Mouse (Mus musculus): ENCODE results near the gene Vsir. TPM values are rescaled to one million over a fixed set of nuclear protein-coding genes. Genes with fewer than 3 reads are reported as not detected.

Vsir gene
- polyA plus RNA-seq, 1 experiment from 2014 or later: 5.5 TPM

DNA sequence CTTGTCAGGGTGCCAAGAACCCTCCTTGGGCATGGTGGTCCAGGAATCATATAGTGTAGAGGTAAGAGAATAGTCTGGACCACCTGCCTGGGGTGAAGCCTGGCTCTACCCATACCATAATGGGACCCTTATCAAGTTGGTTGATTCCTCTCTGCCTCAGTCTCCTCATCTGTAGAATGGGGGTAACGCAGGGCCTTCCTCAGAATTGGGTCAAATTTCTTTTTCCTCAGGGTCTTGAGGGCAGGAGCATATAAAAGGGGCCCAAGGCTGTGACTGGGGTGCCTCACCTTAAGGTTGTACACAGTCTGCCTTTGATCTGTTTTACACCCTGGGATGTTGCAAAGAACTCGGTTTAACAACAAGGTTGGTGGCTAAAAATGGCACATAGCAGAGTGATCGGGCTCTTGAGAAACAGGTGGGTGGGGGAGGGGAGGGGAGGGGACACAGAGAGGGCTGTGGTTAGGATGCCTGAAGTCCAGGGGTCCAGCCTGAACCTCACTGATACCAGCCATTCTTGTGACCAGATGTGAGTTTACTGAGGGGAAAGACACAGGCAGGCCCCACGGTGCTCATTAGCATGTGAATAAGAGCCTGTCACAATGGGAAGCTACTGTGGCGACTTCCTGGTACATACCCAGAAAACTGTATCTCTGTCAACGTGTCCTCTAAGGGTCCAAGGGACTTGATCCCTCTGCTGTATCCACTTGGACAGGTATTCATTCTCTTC, 43.7 kb downstream of the Vsir start:
- Histone ChIP-seq H3K9me3 (replicated peaks) (no peaks in the 10 kb centered on the region), H3K9ac (no peak overlapping the region), H3K4me2 (replicated peaks) (no peak overlapping the region), H3K4me1 (peaks cover 8% of the 10 kb centered on the region; the same call in 1 of the 2 replicates), H3K36me3 (no peaks in the 10 kb centered on the region), H3K4me3 (replicated peaks) (no peak overlapping the region), H3K27ac (replicated peaks) (no peak overlapping the region), H3K27me3 (no peaks in the 10 kb centered on the region)
- ATAC-seq (ENCODE audit: insufficient number of reproducible peaks, low FRiP score, low TSS enrichment, low read depth): no peak
- WGBS: 46% methylated on average over 6 of the region's 6 CpGs

GRCm38 (mm10) chr10:60390904-60391420, 44.3 kb downstream of the Vsir start:
- no peaks in the 10 kb centered on the region for H3K9me3 ChIP-seq (replicated peaks)
- H3K27me3 ChIP-seq: no peaks in the 10 kb centered on the region
- H3K27ac ChIP-seq (replicated peaks): no peak overlapping the region
- no peaks in the 10 kb centered on the region for H3K36me3 ChIP-seq
- WGBS: 68% methylated on average over 5 of the region's 5 CpGs
- H3K9ac ChIP-seq: no peak overlapping the region
- H3K4me2 ChIP-seq (replicated peaks): no peak overlapping the region
- H3K4me3 ChIP-seq (replicated peaks): no peak overlapping the region
- H3K4me1 ChIP-seq: peaks cover 8% of the 10 kb centered on the region; the same call in 1 of the 2 replicates
- no peak for ATAC-seq (ENCODE audit: insufficient number of reproducible peaks, low FRiP score, low TSS enrichment, low read depth)

GRCm38 (mm10) chr10:60391661-60392060, 45.0 kb downstream of the Vsir start:
- H3K9me3 ChIP-seq (replicated peaks): no peaks in the 10 kb centered on the region
- 95% methylated on average over 9 of the region's 9 CpGs for WGBS
- H3K4me2 ChIP-seq (replicated peaks): no peak overlapping the region
- H3K27me3 ChIP-seq: no peaks in the 10 kb centered on the region
- H3K9ac ChIP-seq: no peak overlapping the region
- H3K4me3 ChIP-seq (replicated peaks): no peak overlapping the region
- peaks cover 8% of the 10 kb centered on the region; the same call in 1 of the 2 replicates for H3K4me1 ChIP-seq
- H3K36me3 ChIP-seq: no peaks in the 10 kb centered on the region
- no peak for ATAC-seq (ENCODE audit: insufficient number of reproducible peaks, low FRiP score, low TSS enrichment, low read depth)
- H3K27ac ChIP-seq (replicated peaks): no peak overlapping the region

- Histone ChIP-seq H3K4me3 (replicated peaks) (no peak overlapping the region), H3K36me3 (no peaks in the 10 kb centered on the region)
- WGBS: 76% methylated on average over 7 of the region's 7 CpGs
Observed at GRCm38 (mm10) chr10:60394936-60395335, 48.3 kb downstream of the Vsir start.

DNA sequence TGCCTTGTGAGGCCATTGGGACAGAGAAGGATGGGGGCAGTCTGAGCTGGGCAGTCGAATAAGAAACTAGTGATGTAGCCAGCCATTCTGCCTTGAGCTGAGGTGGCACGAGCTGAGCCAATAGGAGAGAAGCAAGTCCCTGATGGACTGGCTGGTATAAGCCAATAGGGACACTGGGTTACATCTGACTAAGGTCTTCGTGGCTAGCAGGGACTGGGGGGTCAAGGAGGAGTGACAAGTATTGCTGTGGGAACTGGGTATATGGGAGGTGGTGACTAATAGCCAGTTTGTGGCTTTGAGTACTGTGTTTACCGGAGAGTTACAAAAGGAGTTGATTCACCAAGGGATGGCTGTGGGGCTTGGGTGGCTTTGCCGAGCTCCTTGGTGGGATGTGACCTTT, 49.0 kb downstream of the Vsir start:
- Histone ChIP-seq H3K4me2 (replicated peaks) (no peak overlapping the region), H3K9me3 (replicated peaks) (no peaks in the 10 kb centered on the region), H3K27ac (replicated peaks) (no peak overlapping the region), H3K4me3 (replicated peaks) (no peak overlapping the region), H3K27me3 (no peaks in the 10 kb centered on the region), H3K4me1 (0 out of 2 replicates have a peak, but pooled peaks cover 2% of the 10 kb centered on the region), H3K36me3 (no peaks in the 10 kb centered on the region), H3K9ac (no peak overlapping the region)
- 66% methylated on average over 5 of the region's 5 CpGs for WGBS
- ATAC-seq (ENCODE audit: insufficient number of reproducible peaks, low FRiP score, low TSS enrichment, low read depth): no peak

More at GRCm38 (mm10) chr10:60394936-60395335, 48.3 kb downstream of the Vsir start:
- peaks cover 2% of the 10 kb centered on the region; the same call in 1 of the 2 replicates for H3K4me1 ChIP-seq
- no peak for ATAC-seq (ENCODE audit: insufficient number of reproducible peaks, low FRiP score, low TSS enrichment, low read depth)
- H3K4me2 ChIP-seq (replicated peaks): no peak overlapping the region
- H3K27me3 ChIP-seq: no peaks in the 10 kb centered on the region
- no peak overlapping the region for H3K9ac ChIP-seq
- no peaks in the 10 kb centered on the region for H3K9me3 ChIP-seq (replicated peaks)
- H3K27ac ChIP-seq (replicated peaks): no peak overlapping the region

- H3K4me3 ChIP-seq (replicated peaks): no peak overlapping the region
- H3K27me3 ChIP-seq: peaks cover 3% of the 10 kb centered on the region; the same call in 1 of the 2 replicates
- no peak overlapping the region for H3K4me2 ChIP-seq (replicated peaks)
- 80% methylated on average over 10 of the region's 10 CpGs for WGBS
- 0 out of 2 replicates have a peak, but pooled peaks cover 4% of the 10 kb centered on the region for H3K4me1 ChIP-seq
- H3K9me3 ChIP-seq (replicated peaks): no peaks in the 10 kb centered on the region
- H3K9ac ChIP-seq: no peak overlapping the region
- H3K36me3 ChIP-seq: no peaks in the 10 kb centered on the region
- no peak overlapping the region for H3K27ac ChIP-seq (replicated peaks)
- ATAC-seq (ENCODE audit: insufficient number of reproducible peaks, low FRiP score, low TSS enrichment, low read depth): no peak
Observed at GRCm38 (mm10) chr10:60398051-60398814, 51.6 kb downstream of the Vsir start.

- no peak within 1 kb of the TSS for H3K4me2 ChIP-seq (replicated peaks)
- H3K4me1 ChIP-seq: 0 out of 2 replicates have a peak, but pooled peaks cover 4% of the 10 kb centered on the region
- H3K9me3 ChIP-seq (replicated peaks): no peaks in the 10 kb centered on the region
- no peaks in the 10 kb centered on the region for H3K36me3 ChIP-seq
- H3K27ac ChIP-seq (replicated peaks): no peak within 1 kb of the TSS
- H3K4me3 ChIP-seq (replicated peaks): no peak within 1 kb of the TSS
- ATAC-seq (ENCODE audit: insufficient number of reproducible peaks, low FRiP score, low TSS enrichment, low read depth): no peak
- H3K9ac ChIP-seq: no peak within 1 kb of the TSS
- 57% methylated on average over 7 of the region's 7 CpGs for WGBS
- H3K27me3 ChIP-seq: peaks cover 3% of the 10 kb centered on the region; the same call in 1 of the 2 replicates
Observed at GRCm38 (mm10) chr10:60399449-60399848, 52.8 kb downstream of the Vsir start, which contains the start of gene Gm17455. TSS of gene Gm17455 (plus strand) at chr10:60399726.

GRCm38 (mm10) chr10:60400507-60401295, 54.0 kb downstream of the Vsir start:
- H3K9ac ChIP-seq: no peak overlapping the region

DNA sequence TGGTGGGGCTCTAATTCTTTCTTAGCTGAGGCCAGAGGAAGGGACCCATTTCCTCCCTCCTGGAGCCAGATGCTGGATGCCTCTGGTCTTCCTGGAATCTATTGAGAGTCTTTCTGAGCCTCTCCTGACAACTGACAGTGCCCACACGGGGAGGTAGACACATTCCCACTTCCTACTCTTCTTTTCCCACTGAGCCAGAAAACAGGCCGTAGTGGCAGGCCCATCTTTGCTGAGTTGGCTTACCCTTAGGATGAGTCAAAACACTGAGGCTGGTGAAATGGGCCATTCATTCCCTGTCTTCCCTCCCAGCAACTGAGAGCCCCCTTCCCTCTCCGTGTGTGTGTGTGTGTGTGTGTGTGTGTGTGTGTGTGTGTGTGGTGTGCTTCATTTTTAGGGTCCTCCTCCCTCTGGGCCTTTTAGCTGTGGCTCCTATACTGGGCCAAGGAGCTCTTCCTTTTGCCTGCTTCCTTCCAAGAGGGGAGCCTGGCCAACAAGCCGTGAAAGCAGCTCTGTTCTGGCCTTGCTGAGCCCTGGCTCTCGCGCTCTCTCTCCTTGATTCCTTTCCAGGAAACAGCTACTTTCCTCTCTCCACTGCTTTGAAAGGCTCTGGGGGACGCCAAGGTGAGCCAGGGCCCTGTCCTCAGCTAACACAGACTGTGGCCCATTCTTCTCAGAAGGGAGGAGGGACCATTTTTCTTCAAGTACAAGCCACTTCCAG, 59.0 kb downstream of the Vsir start:
- H3K4me2 ChIP-seq (replicated peaks): no peak overlapping the region
- no peaks in the 10 kb centered on the region for H3K9me3 ChIP-seq (replicated peaks)
- WGBS: 38% methylated on average over 6 of the region's 7 CpGs
- H3K4me3 ChIP-seq (replicated peaks): no peak overlapping the region
- no peak overlapping the region for H3K9ac ChIP-seq
- H3K27me3 ChIP-seq: peaks cover 9% of the 10 kb centered on the region; the same call in 1 of the 2 replicates
- 0 out of 2 replicates have a peak, but pooled peaks cover 6% of the 10 kb centered on the region for H3K4me1 ChIP-seq
- no peak for ATAC-seq (ENCODE audit: insufficient number of reproducible peaks, low FRiP score, low TSS enrichment, low read depth)
- no peaks in the 10 kb centered on the region for H3K36me3 ChIP-seq
- H3K27ac ChIP-seq (replicated peaks): no peak overlapping the region

More at GRCm38 (mm10) chr10:60400507-60401295, 54.0 kb downstream of the Vsir start:
- WGBS: 71% methylated on average over 11 of the region's 11 CpGs
- 0 out of 2 replicates have a peak, but pooled peaks cover 4% of the 10 kb centered on the region for H3K4me1 ChIP-seq
- no peak for ATAC-seq (ENCODE audit: insufficient number of reproducible peaks, low FRiP score, low TSS enrichment, low read depth)
- no peak overlapping the region for H3K4me2 ChIP-seq (replicated peaks)
- no peaks in the 10 kb centered on the region for H3K36me3 ChIP-seq
- H3K27me3 ChIP-seq: peaks cover 3% of the 10 kb centered on the region; the same call in 1 of the 2 replicates
- no peak overlapping the region for H3K4me3 ChIP-seq (replicated peaks)
- H3K9me3 ChIP-seq (replicated peaks): no peaks in the 10 kb centered on the region
- no peak overlapping the region for H3K27ac ChIP-seq (replicated peaks)

DNA sequence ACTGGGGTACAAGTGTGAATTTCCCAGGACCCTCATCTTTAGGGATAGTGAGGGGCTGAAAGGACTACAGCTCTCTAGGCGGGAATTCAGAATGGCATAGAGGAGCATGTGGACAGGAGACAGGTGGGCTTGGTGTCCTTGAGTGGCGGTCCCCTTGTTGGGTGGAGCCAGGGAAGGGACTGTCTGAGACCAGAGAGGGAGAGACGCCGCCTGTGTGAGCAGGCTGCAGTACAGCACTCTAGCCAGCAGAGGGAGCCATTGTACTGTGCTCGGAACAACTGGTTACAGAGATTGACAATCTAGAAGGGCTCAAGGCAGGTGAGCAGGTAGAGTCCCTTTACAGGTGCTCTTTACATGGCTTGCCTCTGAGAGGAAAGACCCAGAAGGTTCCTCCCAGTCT, 61.2 kb downstream of the Vsir start:
- no peak for ATAC-seq (ENCODE audit: insufficient number of reproducible peaks, low FRiP score, low TSS enrichment, low read depth)
- H3K4me1 ChIP-seq: 0 out of 2 replicates have a peak, but pooled peaks cover 4% of the 10 kb centered on the region
- H3K27ac ChIP-seq (replicated peaks): no peak overlapping the region
- H3K27me3 ChIP-seq: peaks cover 13% of the 10 kb centered on the region
- no peaks in the 10 kb centered on the region for H3K36me3 ChIP-seq
- no peak overlapping the region for H3K4me2 ChIP-seq (replicated peaks)
- H3K9ac ChIP-seq: no peak overlapping the region
- H3K9me3 ChIP-seq (replicated peaks): no peaks in the 10 kb centered on the region
- WGBS: 3% methylated on average over 5 of the region's 5 CpGs
- no peak overlapping the region for H3K4me3 ChIP-seq (replicated peaks)

Data from embryonic facial prominence, embryonic 15.5 days (tissue).